Mouse (Mus musculus) midbrain, embryonic 14.5 days (tissue): Measurements from ENCODE around the gene Micu1. TPM values are rescaled to one million over a fixed set of nuclear protein-coding genes. Genes with fewer than 3 reads are reported as not detected.

Source experiments
- ATAC-seq: fragments of 200-750 bp; cut with Nextera tagmentation; 2 replicates; pipeline ENCODE4 v1.8.0; 2017; ENCODE audit warnings: moderate number of reproducible peaks, moderate library complexity; ENCODE audit not compliant: low FRiP score, low TSS enrichment
- DNase-seq: peaks from one replicate; pipeline ENCODE4 v3.0.0-alpha.2; 2015
- H3K27ac ChIP-seq: fragments of 300-500 bp; sonication (generic); replicated peaks from 2 replicates; pipeline ENCODE4 v1.5.1; 2014; ENCODE audit warnings: mild to moderate bottlenecking, low read depth, low read length, moderate library complexity
- H3K27me3 ChIP-seq: fragments of 300-500 bp; sonication (generic); 2 replicates; pipeline ENCODE4 v1.6.1; 2014; ENCODE audit warnings: low read length, control low read depth, mixed read lengths; ENCODE audit not compliant: control insufficient read depth, insufficient read depth
- H3K36me3 ChIP-seq: fragments of 300-500 bp; sonication (generic); 2 replicates; pipeline ENCODE4 v1.6.1; 2014; ENCODE audit warnings: low read length, control low read depth; ENCODE audit not compliant: control insufficient read depth, insufficient read depth
- H3K4me1 ChIP-seq: fragments of 300-500 bp; sonication (generic); 2 replicates; pipeline ENCODE4 v1.6.1; 2014; ENCODE audit warnings: mild to moderate bottlenecking, antibody characterized with exemption, low read length, control low read depth; ENCODE audit not compliant: control insufficient read depth, insufficient read depth
- H3K4me2 ChIP-seq: fragments of 300-500 bp; sonication (generic); 2 replicates; pipeline ENCODE4 v1.6.1; 2014; ENCODE audit warnings: mild to moderate bottlenecking, low read length, moderate library complexity
- H3K4me3 ChIP-seq: fragments of 300-500 bp; sonication (generic); replicated peaks from 2 replicates; pipeline ENCODE4 v1.5.1; 2014; ENCODE audit warnings: low read depth, low read length
- H3K9ac ChIP-seq: fragments of 300-500 bp; sonication (generic); replicated peaks from 2 replicates; pipeline ENCODE4 v1.6.1; 2014; ENCODE audit warnings: mild to moderate bottlenecking, low read length, moderate library complexity
- H3K9me3 ChIP-seq: fragments of 300-500 bp; sonication (generic); 2 replicates; pipeline ENCODE4 v1.6.1; 2016; ENCODE audit warnings: low read length, control low read depth, mixed read lengths; ENCODE audit not compliant: control insufficient read depth
- WGBS: fragments of 180-500 bp; shearing (Covaris S2); extraction: QIAGEN DNeasy Blood & Tissue Kit; methylation state at CpG from one replicate; pipeline ENCODE4 v1.1.7; 2014; 5-methylcytosine and 5-hydroxymethylcytosine counted together
- polyA plus RNA-seq: library from polyadenylated mRNA; unstranded; fragments of >200 nt; fragmentation: Nextera tagmentation; extraction: Ambion mirVana; gene quantifications from 2 replicates; pipeline ENCODE4 v1.2.1, GENCODE M21; 2014

Micu1 gene
- polyA plus RNA-seq, 1 experiment from 2014 or later = 69.3 TPM

- Histone ChIP-seq H3K27me3 (no peaks in the 10 kb centered on the region), H3K36me3 (peaks cover 19% of the 10 kb centered on the region), H3K4me3 (no peak overlapping the region), H3K4me2 (no peak overlapping the region), H3K9ac (no peak overlapping the region), H3K4me1 (no peaks in the 10 kb centered on the region), H3K9me3 (no peaks in the 10 kb centered on the region), H3K27ac (no peak overlapping the region)
- no peak for ATAC-seq
- WGBS = 94% methylated on average over 7 of the region's 7 CpGs
- DNase-seq = no peak
Measured at GRCm38 (mm10) chr10:59889339-59889738, 187.1 kb downstream of the Micu1 start.

GRCm38 (mm10) chr10:59889953-59890751 is 187.9 kb downstream of the Micu1 start:
- WGBS = 86% methylated on average over 15 of the region's 15 CpGs
- H3K27ac ChIP-seq = no peak overlapping the region

DNA sequence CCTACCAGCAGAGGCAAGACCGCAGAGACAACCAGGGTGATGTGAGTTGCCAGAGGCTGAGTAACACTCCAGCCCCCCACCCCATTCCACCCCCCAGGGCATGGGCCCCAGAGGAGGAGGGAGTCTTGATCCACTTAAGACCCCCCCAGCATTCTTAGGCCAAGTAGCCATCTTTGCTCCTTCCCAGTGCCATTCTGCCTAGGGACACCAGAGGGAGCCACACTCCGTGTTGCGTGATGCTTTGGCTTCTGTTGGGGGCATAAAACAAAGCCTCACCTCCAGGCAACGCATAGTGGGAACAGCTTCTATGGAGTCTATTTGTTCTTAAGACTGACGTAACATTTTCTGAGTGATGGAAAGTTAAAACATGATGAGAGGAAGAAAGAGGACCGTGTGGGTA is 190.7 kb downstream of the Micu1 start:
- H3K9ac ChIP-seq = no peak overlapping the region
- peaks cover 42% of the 10 kb centered on the region for H3K36me3 ChIP-seq
- no peak overlapping the region for H3K4me3 ChIP-seq
- H3K27me3 ChIP-seq = no peaks in the 10 kb centered on the region
- no peak for ATAC-seq
- peak overlapping the region; percentile 71 for H3K27ac ChIP-seq
- 29% methylated on average over 6 of the region's 6 CpGs for WGBS
- no peak overlapping the region for H3K4me2 ChIP-seq
- no peaks in the 10 kb centered on the region for H3K9me3 ChIP-seq
- peaks cover 20% of the 10 kb centered on the region for H3K4me1 ChIP-seq
- peak; percentile 92 for DNase-seq

More at GRCm38 (mm10) chr10:59889953-59890751, 187.9 kb downstream of the Micu1 start:
- H3K4me2 ChIP-seq = no peak overlapping the region
- no peak overlapping the region for H3K4me3 ChIP-seq
- no peaks in the 10 kb centered on the region for H3K27me3 ChIP-seq
- peaks cover 25% of the 10 kb centered on the region for H3K36me3 ChIP-seq
- no peak for ATAC-seq
- no peaks in the 10 kb centered on the region for H3K9me3 ChIP-seq
- no peaks in the 10 kb centered on the region for H3K4me1 ChIP-seq
- no peak for DNase-seq
- H3K9ac ChIP-seq = no peak overlapping the region

DNA sequence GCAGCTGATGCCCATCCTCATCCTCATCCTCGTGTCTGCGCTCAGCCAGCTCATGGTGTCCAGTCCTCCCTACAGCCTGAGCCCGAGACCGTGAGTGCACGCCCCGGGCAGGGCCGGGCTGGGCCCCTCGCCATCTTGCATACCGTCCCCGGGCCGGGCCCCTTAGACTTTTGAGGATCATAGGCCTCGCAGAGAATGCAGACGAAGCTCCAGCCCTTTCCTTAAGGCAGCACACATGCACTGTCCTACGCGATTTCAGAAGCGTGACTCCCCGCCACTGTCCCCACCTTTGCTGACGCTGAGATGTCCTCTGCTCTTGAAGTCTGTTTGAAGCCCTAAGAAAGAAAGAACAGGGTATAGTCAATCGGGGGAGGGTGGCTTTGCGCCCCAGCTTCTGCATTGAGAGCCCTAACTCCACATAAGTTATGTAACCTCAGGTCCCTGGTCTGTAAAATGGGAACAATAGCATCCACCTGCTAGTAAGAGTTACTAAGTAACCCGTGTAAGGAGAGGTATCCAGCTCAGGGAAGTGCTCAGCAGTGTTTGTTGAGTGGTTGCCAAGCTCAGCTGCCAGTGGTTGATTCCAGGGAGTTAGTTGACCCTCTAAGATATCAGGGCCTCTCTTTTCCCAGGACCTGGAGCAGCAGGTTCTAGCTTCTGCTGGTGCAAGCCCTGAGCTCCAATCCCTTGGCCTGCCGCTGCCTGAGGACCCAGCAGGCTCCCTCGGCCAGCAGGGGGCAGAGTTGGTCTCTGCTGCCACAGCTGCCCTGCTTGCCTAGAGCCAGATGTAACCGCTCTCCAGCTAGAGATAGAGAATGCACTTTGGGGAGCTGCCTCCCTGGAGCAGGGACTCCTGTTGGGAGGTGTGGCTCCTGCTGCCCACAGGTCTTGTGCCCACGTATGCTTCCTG is 192.2 kb downstream of the Micu1 start:
- Histone ChIP-seq H3K27ac (peak overlapping the region; percentile 52; the same call in 1 of the 2 replicates), H3K27me3 (no peaks in the 10 kb centered on the region), H3K9me3 (no peaks in the 10 kb centered on the region), H3K4me2 (no peak overlapping the region), H3K9ac (0 out of 2 replicates have a peak overlapping the region, but pooled peaks have one; percentile 16), H3K36me3 (peaks cover 42% of the 10 kb centered on the region), H3K4me3 (no peak overlapping the region), H3K4me1 (peaks cover 35% of the 10 kb centered on the region)
- DNase-seq (peak; percentile 87), ATAC-seq (no peak)
- 80% methylated on average over 25 of the region's 25 CpGs for WGBS

DNA sequence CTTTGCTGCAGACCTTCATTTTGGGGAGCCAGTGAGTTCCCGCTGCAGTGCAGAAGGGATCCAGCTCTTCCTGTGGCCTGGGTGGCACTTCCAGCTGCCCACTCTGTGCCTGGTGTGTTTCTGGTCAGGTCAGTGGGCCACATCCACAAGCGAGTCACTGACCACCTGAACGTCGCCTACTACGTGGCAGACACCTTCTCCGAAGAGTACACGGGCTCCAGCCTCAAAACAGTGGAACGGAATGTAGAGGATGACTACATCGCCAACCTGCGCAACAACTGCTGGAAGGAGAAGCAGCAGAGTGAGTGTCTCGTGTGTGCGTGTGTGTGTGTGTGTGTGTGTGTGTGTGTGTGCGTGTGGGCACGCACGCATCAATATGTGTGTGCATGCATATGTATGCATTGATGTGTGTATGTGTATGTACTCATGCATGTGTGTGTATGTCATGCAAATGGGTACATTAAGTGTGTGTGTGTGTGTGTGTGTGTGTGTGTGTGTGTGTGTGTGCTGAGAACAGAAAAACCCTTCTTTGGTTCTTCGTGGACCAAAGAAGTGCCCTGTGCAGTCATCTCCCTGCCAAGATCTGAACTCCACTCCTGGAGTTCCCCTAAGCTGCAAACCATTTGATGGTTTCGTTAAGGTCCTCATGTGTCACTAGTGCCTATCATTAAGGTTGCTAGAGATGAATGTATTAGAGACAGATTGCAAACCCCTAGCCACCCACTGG is 193.3 kb downstream of the Micu1 start:
- 94% methylated on average over 17 of the region's 17 CpGs for WGBS
- ATAC-seq = no peak
- peaks cover 47% of the 10 kb centered on the region for H3K4me1 ChIP-seq

DNA sequence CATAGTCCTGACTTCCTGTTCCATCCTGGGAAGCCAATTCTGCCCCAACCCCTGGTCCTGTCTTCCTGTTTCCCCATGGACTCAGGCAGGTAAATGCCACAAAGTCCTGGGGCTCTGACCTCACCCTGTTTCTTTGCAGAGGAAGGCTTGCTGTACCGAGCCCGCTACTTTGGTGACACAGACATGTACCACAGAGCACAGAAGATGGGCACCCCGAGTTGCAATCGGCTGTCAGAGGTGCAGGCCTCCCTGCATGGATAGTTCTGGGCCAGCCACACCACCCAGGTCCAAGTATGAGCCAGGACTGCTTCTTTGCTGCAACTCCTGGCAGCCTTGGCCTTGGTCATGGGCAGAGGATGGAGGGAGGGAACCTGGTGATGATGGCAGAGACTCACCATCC is 193.9 kb downstream of the Micu1 start:
- WGBS = 86% methylated on average over 4 of the region's 4 CpGs
- no peak overlapping the region; the same call in 1 of the 2 replicates for H3K9ac ChIP-seq
- no peaks in the 10 kb centered on the region for H3K9me3 ChIP-seq
- no peak for ATAC-seq
- H3K36me3 ChIP-seq = peaks cover 40% of the 10 kb centered on the region
- H3K27ac ChIP-seq = peak overlapping the region; percentile 99
- no peak for DNase-seq
- peaks cover 52% of the 10 kb centered on the region for H3K4me1 ChIP-seq
- no peaks in the 10 kb centered on the region for H3K27me3 ChIP-seq
- no peak overlapping the region for H3K4me2 ChIP-seq
- H3K4me3 ChIP-seq = no peak overlapping the region

More for the DNA sequence above, 193.3 kb downstream of the Micu1 start:
- Histone ChIP-seq H3K9me3 (no peaks in the 10 kb centered on the region), H3K27me3 (no peaks in the 10 kb centered on the region), H3K4me3 (no peak overlapping the region), H3K27ac (peak overlapping the region; percentile 99), H3K9ac (no peak overlapping the region), H3K4me2 (no peak overlapping the region), H3K36me3 (peaks cover 42% of the 10 kb centered on the region)
- DNase-seq = no peak

DNA sequence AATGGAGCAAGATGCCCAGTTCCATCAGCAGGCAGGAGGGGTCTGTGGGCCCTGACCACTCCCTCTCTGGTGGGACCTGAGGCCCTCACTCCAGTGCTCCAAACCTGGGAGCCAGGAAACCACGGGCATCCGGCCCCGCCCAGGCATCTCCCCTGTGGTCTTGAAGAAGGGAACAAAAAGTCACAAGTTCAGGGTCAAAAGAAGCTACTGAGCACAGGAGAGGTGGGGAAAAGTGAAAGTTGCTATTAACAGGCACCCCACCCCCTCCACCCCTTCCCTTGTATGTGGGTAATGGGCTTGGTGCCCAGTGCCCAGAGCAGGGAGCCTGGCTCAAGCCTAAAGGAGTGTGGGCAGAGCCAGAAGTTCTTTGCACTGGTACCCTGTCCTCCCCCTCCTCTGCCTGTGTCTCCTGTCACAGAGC is 194.6 kb downstream of the Micu1 start:
- Histone ChIP-seq H3K9ac (peak overlapping the region; percentile 39; the same call in 1 of the 2 replicates), H3K27me3 (no peaks in the 10 kb centered on the region), H3K36me3 (peaks cover 33% of the 10 kb centered on the region), H3K9me3 (no peaks in the 10 kb centered on the region), H3K4me1 (peaks cover 54% of the 10 kb centered on the region), H3K27ac (peak overlapping the region; percentile 99), H3K4me2 (peak overlapping the region; percentile 37), H3K4me3 (no peak overlapping the region)
- WGBS = 32% methylated on average over 3 of the region's 3 CpGs
- ATAC-seq (0 out of 2 replicates have a peak, but pooled peaks have one; percentile 4), DNase-seq (peak; percentile 66)

DNA sequence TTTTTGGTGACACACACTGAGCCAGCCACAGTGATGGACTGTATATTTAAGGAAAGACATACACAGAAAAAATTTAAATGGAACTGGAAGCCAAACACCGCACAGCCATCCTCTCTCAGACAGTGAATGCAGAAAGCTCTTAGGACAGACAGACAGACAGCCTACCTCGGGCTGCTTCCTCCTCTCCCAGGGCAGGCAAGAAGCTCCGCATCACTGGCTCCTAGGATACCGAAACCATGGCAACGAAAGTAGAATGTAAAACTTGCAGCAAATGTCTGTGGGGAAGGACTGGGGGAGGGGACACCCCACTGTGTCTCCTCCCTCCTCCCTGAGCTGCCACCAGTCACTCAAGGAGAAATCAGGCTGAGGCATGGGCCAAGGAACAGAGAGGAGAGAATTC is 195.2 kb downstream of the Micu1 start:
- Histone ChIP-seq H3K9ac (no peak overlapping the region; the same call in 1 of the 2 replicates), H3K27me3 (no peaks in the 10 kb centered on the region), H3K4me2 (peak overlapping the region; percentile 37), H3K36me3 (peaks cover 28% of the 10 kb centered on the region), H3K4me3 (no peak overlapping the region), H3K9me3 (no peaks in the 10 kb centered on the region), H3K27ac (peak overlapping the region; percentile 99), H3K4me1 (peaks cover 58% of the 10 kb centered on the region)
- ATAC-seq (peak; percentile 5; the same call in 1 of the 2 replicates), DNase-seq (peak; percentile 92)
- WGBS = 2% methylated on average over 5 of the region's 5 CpGs
